ENCODE assay signal across 24 mouse cellular contexts in the genomic region with DNA sequence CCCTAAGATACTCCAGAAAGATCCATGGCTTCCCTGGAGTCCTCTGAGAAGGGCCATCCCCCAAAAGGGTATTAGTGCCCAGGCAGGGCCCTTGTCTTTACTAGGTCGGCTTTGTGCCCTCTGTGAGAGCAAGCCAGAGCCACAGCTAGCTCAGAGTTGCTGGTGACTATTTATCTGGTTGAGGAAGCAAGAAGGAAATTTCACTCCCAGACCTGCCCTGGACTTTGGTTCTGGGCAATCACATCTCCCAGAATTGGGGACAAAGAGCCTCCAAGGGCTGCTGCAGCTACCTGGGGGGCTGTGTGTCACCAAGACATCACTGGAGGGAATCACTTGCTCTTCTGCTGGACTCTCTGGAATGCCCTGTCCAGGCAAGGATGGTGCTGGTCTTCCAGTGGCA. TPM values are rescaled to one million over a fixed set of nuclear protein-coding genes. Genes with fewer than 3 reads are reported as not detected.
A peak's percentile ranks its signal among the peaks of the same experiment; 100 is the strongest.
DNase-seq lines count a peak whose midpoint lies in the region; ATAC-seq and TF ChIP-seq lines count a peak whose summit lies in the region.
"Had no signal": no experiment of that assay in that cellular context is flagged by ENCODE, and none has a peak within 500 bp of the region (broad histone marks: within the 10 kb centered on the region; RNA-seq: fewer than 3 reads in every experiment).

No protein-coding gene starts in this region.

- TF ChIP-seq POLR2A in liver, adult 2 months (IDR thresholded peaks at IDR 0.05; ENCODE audit: extremely low read depth, insufficient read depth, low read length) = no peak

- no peaks in the 10 kb centered on the region for H3K9me3 ChIP-seq in liver, embryonic 12.5 days (replicated peaks)
- no peaks in the 10 kb centered on the region for H3K9me3 ChIP-seq in midbrain, embryonic 10.5 days (replicated peaks)
- no peaks in the 10 kb centered on the region for H3K9me3 ChIP-seq in midbrain, embryonic 13.5 days
- no peaks in the 10 kb centered on the region for H3K9me3 ChIP-seq in limb, embryonic 10.5 days (replicated peaks)
- H3K9me3 ChIP-seq: embryonic facial prominence, embryonic 12.5 days; limb, embryonic 13.5 days; liver, embryonic 13.5 days; neural tube, embryonic 12.5 days had no signal

- no peak overlapping the region for H3K4me2 ChIP-seq in liver, embryonic 12.5 days
- H3K4me2 ChIP-seq in midbrain, embryonic 13.5 days (replicated peaks) = no peak overlapping the region
- H3K4me2 ChIP-seq: embryonic facial prominence, embryonic 12.5 days; heart, embryonic 11.5 days; hindbrain, embryonic 14.5 days; limb, embryonic 13.5 days; liver, embryonic 13.5 days; midbrain, embryonic 11.5 days; neural tube, embryonic 12.5 days had no signal

- H3K79me2 ChIP-seq in liver, adult 2 months (ENCODE audit: control insufficient read depth, insufficient read depth, low read length) = no peaks in the 10 kb centered on the region

- no peak for ATAC-seq in liver, embryonic 12.5 days
- ATAC-seq in midbrain, embryonic 13.5 days = no peak
- ATAC-seq: CD4-positive, CD25-positive, alpha-beta regulatory T cell, adult 4 months; forebrain, embryonic 16.5 days had no signal

- 65% methylated on average over 1 of the region's 1 CpGs for WGBS in liver, adult 2 months
- WGBS in liver, embryonic 12.5 days (ENCODE audit: insufficient replicate concordance) = 55% methylated on average over 1 of the region's 1 CpGs
- WGBS in midbrain, embryonic 10.5 days = 64% methylated on average over 1 of the region's 1 CpGs
- 84% methylated on average over 1 of the region's 1 CpGs for WGBS in midbrain, embryonic 13.5 days
- 85% methylated on average over 1 of the region's 1 CpGs for WGBS in limb, embryonic 10.5 days

- H3K4me3 ChIP-seq in liver, adult 2 months (ENCODE audit: insufficient read depth, low read depth, low read length) = no peak overlapping the region
- H3K4me3 ChIP-seq in liver, embryonic 12.5 days = no peak overlapping the region
- H3K4me3 ChIP-seq in midbrain, embryonic 10.5 days = no peak overlapping the region
- no peak overlapping the region for H3K4me3 ChIP-seq in midbrain, embryonic 13.5 days (replicated peaks)
- no peak overlapping the region for H3K4me3 ChIP-seq in limb, embryonic 10.5 days
- H3K4me3 ChIP-seq: embryonic facial prominence, embryonic 12.5 days; left cerebral cortex, adult 2 months; limb, embryonic 13.5 days; liver, embryonic 13.5 days; myocyte; neural tube, embryonic 12.5 days had no signal

- no peak for TF ChIP-seq CTCF in liver, adult 2 months (IDR thresholded peaks at IDR 0.05; ENCODE audit: low read depth, low read length)

- H3K4me1 ChIP-seq in liver, adult 2 months (ENCODE audit: control insufficient read depth, insufficient read depth, low read length) = peaks cover 6% of the 10 kb centered on the region
- H3K4me1 ChIP-seq in liver, embryonic 12.5 days = no peaks in the 10 kb centered on the region; the same call in 1 of the 2 replicates
- peaks cover 6% of the 10 kb centered on the region; the same call in 1 of the 2 replicates for H3K4me1 ChIP-seq in midbrain, embryonic 10.5 days
- H3K4me1 ChIP-seq in midbrain, embryonic 13.5 days (replicated peaks) = no peaks in the 10 kb centered on the region; the same call in 1 of the 2 replicates
- H3K4me1 ChIP-seq in limb, embryonic 10.5 days = peaks cover 28% of the 10 kb centered on the region
- H3K4me1 ChIP-seq: neural tube, embryonic 12.5 days had no signal

- no peaks in the 10 kb centered on the region for H3K36me3 ChIP-seq in liver, adult 2 months (ENCODE audit: control insufficient read depth, insufficient read depth, low read length)
- H3K36me3 ChIP-seq in liver, embryonic 12.5 days = no peaks in the 10 kb centered on the region
- H3K36me3 ChIP-seq in midbrain, embryonic 10.5 days = no peaks in the 10 kb centered on the region
- no peaks in the 10 kb centered on the region for H3K36me3 ChIP-seq in midbrain, embryonic 13.5 days
- H3K36me3 ChIP-seq in limb, embryonic 10.5 days = no peaks in the 10 kb centered on the region
- H3K36me3 ChIP-seq: embryonic facial prominence, embryonic 12.5 days; limb, embryonic 13.5 days; liver, embryonic 13.5 days; neural tube, embryonic 12.5 days had no signal

- DNase-seq in liver, adult 2 months (ENCODE audit: extremely low read depth, low read depth, low spot score) = peak; percentile 18
- no peak for DNase-seq in midbrain, embryonic 10.5 days (ENCODE audit: low spot score)
- DNase-seq in limb, embryonic 10.5 days (ENCODE audit: low spot score) = no peak
- DNase-seq in gastrocnemius, postnatal 10 days = no peak
- DNase-seq in frontal cortex, adult 2 months (ENCODE audit: extremely low spot score in 1 of 2, low spot score in 1 of 2) = no peak
- DNase-seq: embryo, embryonic 11 days; gastrocnemius, postnatal 14 days; heart, adult 11 months; heart, postnatal 36 days; liver, embryonic 13.5 days; right cerebral cortex, adult 18-20 months; thymus, postnatal 25 days had no signal

- no peak overlapping the region for H3K9ac ChIP-seq in liver, adult 2 months (ENCODE audit: low read depth, low read length)
- no peak overlapping the region for H3K9ac ChIP-seq in liver, embryonic 12.5 days
- no peak overlapping the region for H3K9ac ChIP-seq in midbrain, embryonic 13.5 days (replicated peaks)
- H3K9ac ChIP-seq: embryonic facial prominence, embryonic 12.5 days; hindbrain, embryonic 14.5 days; limb, embryonic 13.5 days; liver, embryonic 13.5 days; neural tube, embryonic 12.5 days had no signal

- H3K27ac ChIP-seq in liver, adult 2 months (replicated peaks; ENCODE audit: insufficient read depth, low read depth, low read length) = no peak overlapping the region
- no peak overlapping the region for H3K27ac ChIP-seq in liver, embryonic 12.5 days
- H3K27ac ChIP-seq in midbrain, embryonic 10.5 days (replicated peaks) = 0 out of 2 replicates have a peak overlapping the region, but pooled peaks have one; percentile 23
- H3K27ac ChIP-seq in midbrain, embryonic 13.5 days = no peak overlapping the region
- H3K27ac ChIP-seq in limb, embryonic 10.5 days = peak overlapping the region; percentile 25; the same call in 1 of the 2 replicates
- H3K27ac ChIP-seq: embryonic facial prominence, embryonic 12.5 days; hindbrain, embryonic 14.5 days; left cerebral cortex, adult 2 months; limb, embryonic 13.5 days; liver, embryonic 13.5 days; neural tube, embryonic 12.5 days had no signal

- no peaks in the 10 kb centered on the region for H3K27me3 ChIP-seq in liver, adult 2 months (ENCODE audit: control insufficient read depth, insufficient read depth, low read length)
- H3K27me3 ChIP-seq in liver, embryonic 12.5 days (replicated peaks) = peaks cover 54% of the 10 kb centered on the region
- H3K27me3 ChIP-seq in midbrain, embryonic 10.5 days (ENCODE audit: low read depth, poor library complexity, severe bottlenecking) = no peaks in the 10 kb centered on the region
- H3K27me3 ChIP-seq in midbrain, embryonic 13.5 days = no peaks in the 10 kb centered on the region
- no peaks in the 10 kb centered on the region for H3K27me3 ChIP-seq in limb, embryonic 10.5 days (ENCODE audit: low read depth, poor library complexity, severe bottlenecking)
- H3K27me3 ChIP-seq: embryonic facial prominence, embryonic 12.5 days; limb, embryonic 13.5 days; neural tube, embryonic 12.5 days had no signal

RNA-seq across cellular contexts. Expression of a gene that starts 33.0 kb away (rescaled TPM):
- 41.4 and 44.0 TPM in 2 replicates for total RNA-seq in liver, adult 2 months (2014; rRNA removed)
- 48.2 and 54.3 TPM in 2 replicates for polyA plus RNA-seq in liver, adult 2 months (2012; rRNA removed)
- polyA plus RNA-seq in liver, embryonic 12.5 days (2016; fragmentation: Nextera tagmentation; extraction: Ambion mirVana) = 116 and 123 TPM in 2 replicates
- 162 and 190 TPM in 2 replicates for polyA plus RNA-seq in midbrain, embryonic 10.5 days (2016; fragmentation: Nextera tagmentation; extraction: Ambion mirVana)
- polyA plus RNA-seq in midbrain, embryonic 13.5 days (2015; fragmentation: Nextera tagmentation; extraction: Ambion mirVana) = 160 and 167 TPM in 2 replicates
- 118 and 137 TPM in 2 replicates for polyA plus RNA-seq in limb, embryonic 10.5 days (2016; fragmentation: Nextera tagmentation; extraction: Ambion mirVana)
- total RNA-seq in gastrocnemius, postnatal 10 days (2021) = 10 to 100 TPM; 48.4 to 50.9 TPM
- polyA plus RNA-seq in frontal cortex, adult 2 months (2012; rRNA removed) = 87.2 and 90.7 TPM in 2 replicates

RNA-seq across cellular contexts. Expression of a gene that starts 33.1 kb away (rescaled TPM):
- total RNA-seq in liver, adult 2 months (2014; rRNA removed) = 40.2 and 53.6 TPM in 2 replicates
- polyA plus RNA-seq in liver, adult 2 months (2012; rRNA removed) = 83.2 and 85.8 TPM in 2 replicates
- polyA plus RNA-seq in liver, embryonic 12.5 days (2016; fragmentation: Nextera tagmentation; extraction: Ambion mirVana) = 23.6 and 24.0 TPM in 2 replicates
- polyA plus RNA-seq in midbrain, embryonic 10.5 days (2016; fragmentation: Nextera tagmentation; extraction: Ambion mirVana) = 82.7 and 93.0 TPM in 2 replicates
- 78.8 and 87.8 TPM in 2 replicates for polyA plus RNA-seq in midbrain, embryonic 13.5 days (2015; fragmentation: Nextera tagmentation; extraction: Ambion mirVana)
- polyA plus RNA-seq in limb, embryonic 10.5 days (2016; fragmentation: Nextera tagmentation; extraction: Ambion mirVana) = 55.9 and 62.5 TPM in 2 replicates
- total RNA-seq in gastrocnemius, postnatal 10 days (2021) = 10 to 100 TPM; 23.5 to 32.7 TPM
- 40.0 and 45.9 TPM in 2 replicates for polyA plus RNA-seq in frontal cortex, adult 2 months (2012; rRNA removed)

Comparison
In these comparisons a context has a peak if more than half of its experiments do, and no peak if none do; other contexts are left out.
1. H3K27ac ChIP-seq: peak in midbrain, embryonic 10.5 days (single experiment) and limb, embryonic 10.5 days (single experiment); none in liver, adult 2 months (single experiment), liver, embryonic 12.5 days (single experiment) and midbrain, embryonic 13.5 days (single experiment).